ENCODE assay signal across 7 mouse cellular contexts in the genomic region with DNA sequence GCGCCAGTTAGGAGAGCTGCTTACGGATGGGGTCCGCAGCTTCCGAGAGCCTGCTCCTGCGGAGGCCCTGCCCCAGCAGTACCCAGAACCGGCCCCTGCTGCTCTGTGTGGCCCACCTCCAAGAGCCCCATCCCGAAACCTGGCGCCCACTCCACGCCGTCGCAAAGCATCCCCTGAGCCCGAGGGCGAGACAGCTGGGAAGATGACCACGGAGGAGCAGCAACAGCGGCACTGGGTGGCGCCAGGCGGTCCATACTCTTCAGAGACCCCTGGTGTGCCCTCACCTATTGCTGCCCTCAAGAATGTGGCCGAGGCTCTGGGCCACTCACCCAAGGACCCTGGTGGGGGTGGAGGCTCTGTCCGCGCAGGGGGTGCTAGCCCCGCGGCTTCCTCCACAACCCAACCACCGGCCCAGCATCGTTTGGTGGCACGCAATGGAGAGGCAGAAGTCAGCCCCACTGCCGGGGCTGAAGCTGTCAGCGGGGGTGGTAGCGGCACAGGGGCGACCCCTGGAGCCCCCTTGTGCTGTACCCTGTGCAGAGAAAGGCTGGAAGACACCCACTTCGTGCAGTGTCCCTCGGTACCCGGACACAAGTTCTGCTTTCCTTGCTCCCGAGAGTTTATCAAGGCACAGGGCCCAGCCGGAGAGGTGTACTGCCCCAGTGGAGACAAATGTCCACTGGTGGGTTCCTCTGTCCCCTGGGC. TPM values are rescaled to one million over a fixed set of nuclear protein-coding genes. Genes with fewer than 3 reads are reported as not detected.
A peak's percentile ranks its signal among the peaks of the same experiment; 100 is the strongest.
DNase-seq lines count a peak whose midpoint lies in the region; ATAC-seq and TF ChIP-seq lines count a peak whose summit lies in the region.

No protein-coding gene starts in this region.

- no peaks in the 10 kb centered on the region for H3K9me3 ChIP-seq in lung, embryonic 14.5 days (ENCODE audit: low read depth, low read length)
- H3K9me3 ChIP-seq in forebrain, embryonic 12.5 days, result no peaks in the 10 kb centered on the region
- H3K9me3 ChIP-seq in limb, embryonic 13.5 days, result no peaks in the 10 kb centered on the region
- H3K9me3 ChIP-seq in stomach, embryonic 14.5 days (ENCODE audit: control insufficient read depth, low read depth, low read length), result no peaks in the 10 kb centered on the region

- H3K4me2 ChIP-seq in lung, embryonic 14.5 days, result peak overlapping the region; percentile 98
- H3K4me2 ChIP-seq in forebrain, embryonic 12.5 days, result peak overlapping the region; percentile 99
- H3K4me2 ChIP-seq in limb, embryonic 13.5 days (replicated peaks), result peak overlapping the region; percentile 100
- H3K4me2 ChIP-seq in stomach, embryonic 14.5 days (replicated peaks; ENCODE audit: low read depth, low read length), result peak overlapping the region; percentile 87

- TF ChIP-seq CTCF in lung, embryonic 14.5 days (IDR thresholded peaks at IDR 0.05; ENCODE audit: low read depth), result no peak

- WGBS in lung, embryonic 14.5 days, result 66% methylated on average over 34 of the region's 34 CpGs
- WGBS in forebrain, embryonic 12.5 days, result 77% methylated on average over 34 of the region's 34 CpGs
- WGBS in limb, embryonic 13.5 days, result 79% methylated on average over 34 of the region's 34 CpGs
- 74% methylated on average over 34 of the region's 34 CpGs for WGBS in stomach, embryonic 14.5 days

- peak overlapping the region; percentile 89 for H3K4me3 ChIP-seq in lung, embryonic 14.5 days (ENCODE audit: low read depth, low read length)
- peak overlapping the region; percentile 98 for H3K4me3 ChIP-seq in forebrain, embryonic 12.5 days (replicated peaks)
- peak overlapping the region; percentile 92 for H3K4me3 ChIP-seq in limb, embryonic 13.5 days
- H3K4me3 ChIP-seq in stomach, embryonic 14.5 days (ENCODE audit: low read depth, low read length), result peak overlapping the region; percentile 88; the same call in 1 of the 2 replicates

- intact Hi-C loops in left cerebral cortex, postnatal 14 days (cut with DNase I), result no loop called here

- H3K27me3 ChIP-seq in lung, embryonic 14.5 days (ENCODE audit: insufficient read depth, low read length), result no peaks in the 10 kb centered on the region
- no peaks in the 10 kb centered on the region for H3K27me3 ChIP-seq in forebrain, embryonic 12.5 days
- no peaks in the 10 kb centered on the region for H3K27me3 ChIP-seq in limb, embryonic 13.5 days
- no peaks in the 10 kb centered on the region for H3K27me3 ChIP-seq in stomach, embryonic 14.5 days (ENCODE audit: control insufficient read depth, insufficient read depth, low read length)

- H3K4me1 ChIP-seq in lung, embryonic 14.5 days (ENCODE audit: insufficient read depth), result peaks cover 19% of the 10 kb centered on the region
- H3K4me1 ChIP-seq in forebrain, embryonic 12.5 days, result peaks cover 53% of the 10 kb centered on the region
- H3K4me1 ChIP-seq in limb, embryonic 13.5 days, result peaks cover 63% of the 10 kb centered on the region
- peaks cover 33% of the 10 kb centered on the region for H3K4me1 ChIP-seq in stomach, embryonic 14.5 days (ENCODE audit: control insufficient read depth, insufficient read depth, low read length)

- peak overlapping the region; percentile 86 for H3K9ac ChIP-seq in lung, embryonic 14.5 days
- H3K9ac ChIP-seq in forebrain, embryonic 12.5 days, result peak overlapping the region; percentile 97; the same call in 1 of the 2 replicates
- peak overlapping the region; percentile 95 for H3K9ac ChIP-seq in limb, embryonic 13.5 days
- peak overlapping the region; percentile 88; the same call in 1 of the 2 replicates for H3K9ac ChIP-seq in stomach, embryonic 14.5 days (replicated peaks; ENCODE audit: low read depth, low read length)

- no peak for ATAC-seq in lung, embryonic 14.5 days (ENCODE audit: insufficient read depth)
- ATAC-seq in forebrain, embryonic 12.5 days (ENCODE audit: low FRiP score), result no peak
- ATAC-seq in limb, embryonic 13.5 days (ENCODE audit: low FRiP score, low read depth), result no peak
- no peak for ATAC-seq in stomach, embryonic 14.5 days (ENCODE audit: insufficient number of reproducible peaks, insufficient read depth, low FRiP score, low read depth)

- no peak overlapping the region for H3K27ac ChIP-seq in lung, embryonic 14.5 days (ENCODE audit: low read depth)
- H3K27ac ChIP-seq in forebrain, embryonic 12.5 days, result no peak overlapping the region
- no peak overlapping the region for H3K27ac ChIP-seq in limb, embryonic 13.5 days
- no peak overlapping the region for H3K27ac ChIP-seq in stomach, embryonic 14.5 days (ENCODE audit: low read length)

- H3K36me3 ChIP-seq in lung, embryonic 14.5 days (ENCODE audit: insufficient read depth), result peaks cover 22% of the 10 kb centered on the region
- peaks cover 31% of the 10 kb centered on the region for H3K36me3 ChIP-seq in forebrain, embryonic 12.5 days (replicated peaks)
- H3K36me3 ChIP-seq in limb, embryonic 13.5 days, result peaks cover 29% of the 10 kb centered on the region
- H3K36me3 ChIP-seq in stomach, embryonic 14.5 days (ENCODE audit: control insufficient read depth, insufficient read depth, low read length), result peaks cover 21% of the 10 kb centered on the region

- no peak for DNase-seq in lung, embryonic 14.5 days
- DNase-seq in lung, adult 18-20 months, result no peak
- DNase-seq in left cerebral cortex, postnatal 14 days (ENCODE audit: low spot score in 2 of 2), result no peak
- no peak for DNase-seq in adipocyte (ENCODE audit: low spot score)

RNA-seq across cellular contexts. Expression of gene Irf2bp1, which starts 1.7 kb away (rescaled TPM):
- polyA plus RNA-seq in lung, embryonic 14.5 days (2014; fragmentation: Nextera tagmentation; extraction: Ambion mirVana), result 27.3 and 35.0 TPM in 2 replicates
- 36.2 and 39.8 TPM in 2 replicates for polyA plus RNA-seq in forebrain, embryonic 12.5 days (2016; fragmentation: Nextera tagmentation; extraction: Ambion mirVana)
- polyA plus RNA-seq in limb, embryonic 13.5 days (2015; fragmentation: Nextera tagmentation; extraction: Ambion mirVana), result 26.3 and 26.9 TPM in 2 replicates
- 22.7 and 25.5 TPM in 2 replicates for polyA plus RNA-seq in stomach, embryonic 14.5 days (2014; fragmentation: Nextera tagmentation; extraction: Ambion mirVana)
- 10 to 100 TPM; 42.5 to 45.2 TPM for total RNA-seq in left cerebral cortex, postnatal 14 days (2021)

RNA-seq across cellular contexts. Expression of gene Mypop, which starts 14.5 kb away (rescaled TPM):
- polyA plus RNA-seq in lung, embryonic 14.5 days (2014; fragmentation: Nextera tagmentation; extraction: Ambion mirVana), result 3.7 and 4.8 TPM in 2 replicates
- polyA plus RNA-seq in forebrain, embryonic 12.5 days (2016; fragmentation: Nextera tagmentation; extraction: Ambion mirVana), result 3.3 and 4.6 TPM in 2 replicates
- polyA plus RNA-seq in limb, embryonic 13.5 days (2015; fragmentation: Nextera tagmentation; extraction: Ambion mirVana), result 5.2 and 6.3 TPM in 2 replicates
- polyA plus RNA-seq in stomach, embryonic 14.5 days (2014; fragmentation: Nextera tagmentation; extraction: Ambion mirVana), result 3.0 and 3.5 TPM in 2 replicates
- total RNA-seq in left cerebral cortex, postnatal 14 days (2021), result 10 to 100 TPM; 39.9 to 42.2 TPM

RNA-seq across cellular contexts. Expression of gene Foxa3, which starts 17.8 kb away (rescaled TPM):
- 2.2 and 2.3 TPM in 2 replicates for polyA plus RNA-seq in lung, embryonic 14.5 days (2014; fragmentation: Nextera tagmentation; extraction: Ambion mirVana)
- 0.09 TPM in 1 of 2 replicates, not detected in the other for polyA plus RNA-seq in forebrain, embryonic 12.5 days (2016; fragmentation: Nextera tagmentation; extraction: Ambion mirVana)
- polyA plus RNA-seq in limb, embryonic 13.5 days (2015; fragmentation: Nextera tagmentation; extraction: Ambion mirVana), result 3.5 and 4.1 TPM in 2 replicates
- 14.8 and 15.3 TPM in 2 replicates for polyA plus RNA-seq in stomach, embryonic 14.5 days (2014; fragmentation: Nextera tagmentation; extraction: Ambion mirVana)
- not detected for total RNA-seq in left cerebral cortex, postnatal 14 days (2021)

RNA-seq across cellular contexts. Expression of gene Nanos2, which starts 18.4 kb away (rescaled TPM):
- polyA plus RNA-seq in lung, embryonic 14.5 days (2014; fragmentation: Nextera tagmentation; extraction: Ambion mirVana), result not detected in 2 replicates
- 0.24 and 0.28 TPM in 2 replicates for polyA plus RNA-seq in forebrain, embryonic 12.5 days (2016; fragmentation: Nextera tagmentation; extraction: Ambion mirVana)
- not detected in 2 replicates for polyA plus RNA-seq in limb, embryonic 13.5 days (2015; fragmentation: Nextera tagmentation; extraction: Ambion mirVana)
- polyA plus RNA-seq in stomach, embryonic 14.5 days (2014; fragmentation: Nextera tagmentation; extraction: Ambion mirVana), result not detected in 2 replicates
- under 1 TPM; 0.42 to 0.75 TPM for total RNA-seq in left cerebral cortex, postnatal 14 days (2021)

RNA-seq across cellular contexts. Expression of gene Sympk, which starts 18.6 kb away (rescaled TPM):
- 22.9 and 26.8 TPM in 2 replicates for polyA plus RNA-seq in lung, embryonic 14.5 days (2014; fragmentation: Nextera tagmentation; extraction: Ambion mirVana)
- 50.6 and 53.2 TPM in 2 replicates for polyA plus RNA-seq in forebrain, embryonic 12.5 days (2016; fragmentation: Nextera tagmentation; extraction: Ambion mirVana)
- polyA plus RNA-seq in limb, embryonic 13.5 days (2015; fragmentation: Nextera tagmentation; extraction: Ambion mirVana), result 33.6 and 37.8 TPM in 2 replicates
- 21.7 and 23.7 TPM in 2 replicates for polyA plus RNA-seq in stomach, embryonic 14.5 days (2014; fragmentation: Nextera tagmentation; extraction: Ambion mirVana)
- total RNA-seq in left cerebral cortex, postnatal 14 days (2021), result 100 to 1,000 TPM; 106 to 109 TPM
